Mouse (Mus musculus): ENCODE measurements around the gene Lrrc63.

DNA sequence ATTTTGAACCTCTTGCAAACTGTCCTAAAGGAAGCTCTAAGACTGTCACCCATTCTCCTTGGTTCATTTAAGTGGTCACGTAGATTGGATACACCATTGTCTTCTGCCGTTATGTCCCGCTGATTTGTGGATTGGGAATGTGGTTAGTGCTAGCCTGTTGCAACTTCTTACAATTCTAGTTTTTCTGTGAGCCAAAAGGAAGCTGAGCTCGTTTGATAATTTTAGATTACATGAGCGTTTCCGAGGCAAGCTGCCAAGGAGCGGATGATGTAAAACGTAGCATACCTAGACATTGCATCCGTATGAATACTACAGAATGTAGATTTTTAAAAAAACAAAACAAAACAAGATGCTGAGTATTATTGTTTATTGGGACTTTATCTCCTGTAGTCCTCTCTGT lies 17.5 kb upstream of the Lrrc63 start:
- no peak for TF ChIP-seq CTCF (IDR thresholded peaks at IDR 0.05; ENCODE audit: borderline replicate concordance, insufficient read depth, low read length)
- no peak for TF ChIP-seq POLR2A (IDR thresholded peaks at IDR 0.05; ENCODE audit: low read depth, low read length)

Measured in embryonic fibroblast, embryonic 13.5 days (primary cell).